Mouse (Mus musculus) embryonic facial prominence, embryonic 13.5 days (tissue): ENCODE measurements at regions not wholly inside any gene's neighbourhood (a gene's known extent, or its start where the extent isn't known, plus 50 kb on each side); places are given as distances from the start of the nearest gene placed in this dataset.

Source experiments
- ATAC-seq: fragments of 200-750 bp; cut with Nextera tagmentation; 2 replicates; pipeline ENCODE4 v1.8.0; 2017; ENCODE audit warnings: low read depth; ENCODE audit not compliant: insufficient number of reproducible peaks, insufficient read depth, low FRiP score, low TSS enrichment
- H3K27ac ChIP-seq: fragments of 300-500 bp; sonication (generic); 2 replicates; pipeline ENCODE4 v1.5.1; 2015; ENCODE audit warnings: moderate library complexity, mild to moderate bottlenecking, inconsistent platforms
- H3K27me3 ChIP-seq: fragments of 300-500 bp; sonication (generic); 2 replicates; pipeline ENCODE4 v1.6.1; 2015; ENCODE audit warnings: mild to moderate bottlenecking, inconsistent platforms
- H3K36me3 ChIP-seq: fragments of 300-500 bp; sonication (generic); 2 replicates; pipeline ENCODE4 v1.6.1; 2015; ENCODE audit warnings: mild to moderate bottlenecking, inconsistent platforms
- H3K4me1 ChIP-seq: fragments of 300-500 bp; sonication (generic); 2 replicates; pipeline ENCODE4 v1.6.1; 2015; ENCODE audit warnings: inconsistent platforms
- H3K4me2 ChIP-seq: fragments of 300-500 bp; sonication (generic); 2 replicates; pipeline ENCODE4 v1.6.1; 2015; ENCODE audit warnings: moderate library complexity, mild to moderate bottlenecking, inconsistent platforms
- H3K4me3 ChIP-seq: fragments of 300-500 bp; sonication (generic); 2 replicates; pipeline ENCODE4 v1.5.1; 2015; ENCODE audit warnings: mild to moderate bottlenecking, inconsistent platforms
- H3K9ac ChIP-seq: fragments of 300-500 bp; sonication (generic); 2 replicates; pipeline ENCODE4 v1.6.1; 2015; ENCODE audit warnings: mild to moderate bottlenecking, inconsistent platforms
- H3K9me3 ChIP-seq: fragments of 300-500 bp; sonication (generic); 2 replicates; pipeline ENCODE4 v1.6.1; 2016; ENCODE audit warnings: inconsistent platforms
- WGBS: fragments of 180-500 bp; shearing (Covaris S2); methylation state at CpG from one replicate; pipeline ENCODE4 v1.1.7; 2015; ENCODE audit warnings: mixed read lengths; 5-methylcytosine and 5-hydroxymethylcytosine counted together

DNA sequence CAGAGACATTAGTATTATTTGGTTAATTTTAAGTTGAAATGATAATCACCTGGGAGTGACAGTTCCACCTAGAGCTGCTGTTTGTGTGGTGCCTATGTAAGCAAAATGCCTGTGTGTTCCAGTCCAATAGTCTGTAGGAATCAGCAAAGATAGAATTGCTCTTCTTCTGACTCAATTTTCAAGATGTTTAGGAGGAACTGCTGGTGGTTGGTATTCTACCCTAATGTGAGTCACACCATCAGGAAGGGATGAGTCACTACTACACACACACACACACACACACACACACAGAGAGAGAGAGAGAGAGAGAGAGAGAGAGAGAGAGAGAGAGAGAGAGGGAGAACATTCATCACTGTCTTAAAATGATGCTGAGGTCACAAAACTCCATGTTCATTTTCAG, 753.1 kb downstream of the Ets1 start:
- no peak for ATAC-seq
- Histone ChIP-seq H3K27me3 (no peaks in the 10 kb centered on the region), H3K9me3 (no peaks in the 10 kb centered on the region), H3K9ac (no peak overlapping the region), H3K36me3 (no peaks in the 10 kb centered on the region), H3K27ac (no peak overlapping the region), H3K4me3 (no peak overlapping the region), H3K4me2 (no peak overlapping the region), H3K4me1 (no peaks in the 10 kb centered on the region)

DNA sequence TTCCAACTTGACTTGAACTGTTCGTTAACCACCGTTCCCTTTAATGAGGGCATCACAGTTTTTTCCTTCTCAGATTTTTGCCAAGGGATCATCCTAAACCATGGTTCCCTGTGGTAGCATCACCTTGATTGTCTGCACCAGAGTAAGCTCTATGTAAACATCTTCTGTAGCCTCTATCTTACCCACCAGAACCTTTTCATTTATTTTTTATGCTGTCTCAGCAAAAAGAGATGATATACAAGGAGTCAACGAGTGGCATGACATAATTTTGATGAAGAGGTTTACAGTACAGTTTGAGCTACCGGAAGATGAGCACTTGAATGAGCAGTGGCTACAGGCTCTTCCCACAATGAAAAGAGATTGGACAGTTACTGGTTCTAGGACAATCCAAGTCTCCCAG, 768.7 kb downstream of the Ets1 start:
- no peak overlapping the region for H3K9ac ChIP-seq
- 0 out of 2 replicates have a peak, but pooled peaks cover 4% of the 10 kb centered on the region for H3K9me3 ChIP-seq
- no peaks in the 10 kb centered on the region for H3K4me1 ChIP-seq
- 90% methylated on average over 4 of the region's 4 CpGs for whole genome bisulfite sequencing
- no peaks in the 10 kb centered on the region for H3K36me3 ChIP-seq
- H3K4me2 ChIP-seq = no peak overlapping the region
- no peak overlapping the region for H3K4me3 ChIP-seq
- H3K27ac ChIP-seq = no peak overlapping the region
- ATAC-seq = no peak
- no peaks in the 10 kb centered on the region for H3K27me3 ChIP-seq

GRCm38 (mm10) chr9:33407517-33407916, 771.5 kb downstream of the Ets1 start:
- Histone ChIP-seq H3K4me2 (no peak overlapping the region), H3K27me3 (no peaks in the 10 kb centered on the region), H3K4me1 (no peaks in the 10 kb centered on the region), H3K9ac (no peak overlapping the region), H3K9me3 (0 out of 2 replicates have a peak, but pooled peaks cover 4% of the 10 kb centered on the region), H3K4me3 (no peak overlapping the region), H3K36me3 (no peaks in the 10 kb centered on the region), H3K27ac (no peak overlapping the region)
- ATAC-seq = no peak
- WGBS = 83% methylated on average over 2 of the region's 2 CpGs

DNA sequence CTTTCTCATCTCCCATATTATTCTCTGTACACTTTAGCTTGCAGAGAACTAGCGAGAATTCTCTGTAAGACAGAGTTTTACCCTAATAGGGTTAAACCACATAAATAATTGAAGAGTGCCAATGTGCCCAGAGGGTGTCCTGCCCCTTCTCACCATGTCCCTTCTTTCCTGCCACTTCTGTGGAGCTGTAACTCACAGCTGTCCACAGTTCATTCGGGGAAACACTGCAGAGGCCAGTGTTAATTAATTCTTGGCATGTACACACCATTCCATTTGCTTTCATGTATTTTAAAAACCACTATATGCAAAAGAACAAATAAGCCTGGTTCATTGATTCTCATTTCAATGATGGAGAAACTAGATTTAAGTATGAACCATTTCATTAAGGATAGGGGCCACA, 787.8 kb downstream of the Ets1 start:
- H3K4me1 ChIP-seq = no peaks in the 10 kb centered on the region
- WGBS = 59% methylated on average over 2 of the region's 2 CpGs
- no peak overlapping the region for H3K4me3 ChIP-seq
- H3K27ac ChIP-seq = no peak overlapping the region
- ATAC-seq = no peak
- no peak overlapping the region for H3K4me2 ChIP-seq
- no peak overlapping the region for H3K9ac ChIP-seq
- H3K36me3 ChIP-seq = no peaks in the 10 kb centered on the region
- H3K27me3 ChIP-seq = no peaks in the 10 kb centered on the region
- H3K9me3 ChIP-seq = no peaks in the 10 kb centered on the region

GRCm38 (mm10) chr9:33436459-33436858, 800.4 kb downstream of the Ets1 start:
- Histone ChIP-seq H3K9ac (no peak overlapping the region), H3K36me3 (no peaks in the 10 kb centered on the region), H3K9me3 (no peaks in the 10 kb centered on the region), H3K4me3 (no peak overlapping the region), H3K27me3 (no peaks in the 10 kb centered on the region), H3K4me2 (no peak overlapping the region), H3K4me1 (no peaks in the 10 kb centered on the region), H3K27ac (no peak overlapping the region)
- ATAC-seq = no peak
- WGBS = 81% methylated on average over 4 of the region's 4 CpGs

GRCm38 (mm10) chr9:33442266-33442665, 806.2 kb downstream of the Ets1 start:
- Histone ChIP-seq H3K4me1 (no peaks in the 10 kb centered on the region), H3K4me2 (no peak overlapping the region), H3K4me3 (no peak overlapping the region), H3K27ac (no peak overlapping the region), H3K36me3 (no peaks in the 10 kb centered on the region), H3K9me3 (no peaks in the 10 kb centered on the region), H3K9ac (no peak overlapping the region), H3K27me3 (no peaks in the 10 kb centered on the region)
- 60% methylated on average over 5 of the region's 5 CpGs for WGBS
- ATAC-seq = no peak

- Histone ChIP-seq H3K9me3 (no peaks in the 10 kb centered on the region), H3K4me3 (no peak overlapping the region), H3K4me2 (no peak overlapping the region), H3K27me3 (no peaks in the 10 kb centered on the region), H3K4me1 (no peaks in the 10 kb centered on the region), H3K9ac (no peak overlapping the region), H3K27ac (no peak overlapping the region), H3K36me3 (no peaks in the 10 kb centered on the region)
- WGBS = 69% methylated on average over 1 of the region's 1 CpGs
- ATAC-seq = no peak
These were observed 809.9 kb downstream of the Ets1 start for GRCm38 (mm10) chr9:33445902-33446301.

DNA sequence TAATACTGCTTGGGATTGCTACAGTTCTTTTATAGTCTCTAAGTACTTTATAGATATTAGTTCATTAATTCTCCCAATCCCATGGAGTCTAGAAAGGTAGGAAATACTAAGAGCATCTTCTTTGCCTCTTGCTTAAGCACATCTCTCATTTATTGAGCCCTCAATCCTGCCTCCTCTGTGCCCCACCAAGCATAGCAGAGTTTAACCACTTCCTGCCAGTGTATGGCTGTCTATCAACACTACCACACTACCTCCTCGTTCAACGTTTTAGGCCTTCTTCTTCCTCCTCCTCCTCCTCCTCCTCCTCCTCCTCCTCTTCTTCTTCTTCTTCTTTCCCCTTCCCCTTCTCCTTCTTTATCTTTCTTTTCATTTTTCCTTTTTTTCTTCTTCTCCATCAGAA, 839.1 kb downstream of the Ets1 start:
- Histone ChIP-seq H3K27ac (no peak overlapping the region), H3K4me2 (no peak overlapping the region), H3K27me3 (no peaks in the 10 kb centered on the region), H3K9me3 (no peaks in the 10 kb centered on the region), H3K4me3 (no peak overlapping the region), H3K4me1 (no peaks in the 10 kb centered on the region), H3K36me3 (no peaks in the 10 kb centered on the region), H3K9ac (no peak overlapping the region)
- WGBS = 70% methylated on average over 2 of the region's 2 CpGs
- ATAC-seq = no peak

- WGBS = 50% methylated on average over 5 of the region's 5 CpGs
These were observed 847.0 kb downstream of the Ets1 start for GRCm38 (mm10) chr9:33482845-33483540.

GRCm38 (mm10) chr9:33483541-33483846, 847.5 kb downstream of the Ets1 start:
- Histone ChIP-seq H3K4me1 (no peaks in the 10 kb centered on the region), H3K27ac (no peak overlapping the region), H3K36me3 (no peaks in the 10 kb centered on the region), H3K9me3 (no peaks in the 10 kb centered on the region), H3K9ac (no peak overlapping the region), H3K27me3 (no peaks in the 10 kb centered on the region), H3K4me2 (no peak overlapping the region), H3K4me3 (no peak overlapping the region)
- WGBS = 89% methylated on average over 2 of the region's 2 CpGs
- no peak for ATAC-seq

More at GRCm38 (mm10) chr9:33482845-33483540, 847.0 kb downstream of the Ets1 start:
- no peaks in the 10 kb centered on the region for H3K4me1 ChIP-seq
- H3K4me3 ChIP-seq = no peak overlapping the region
- no peak for ATAC-seq
- no peaks in the 10 kb centered on the region for H3K27me3 ChIP-seq
- no peaks in the 10 kb centered on the region for H3K36me3 ChIP-seq
- H3K9me3 ChIP-seq = no peaks in the 10 kb centered on the region
- H3K27ac ChIP-seq = no peak overlapping the region
- H3K4me2 ChIP-seq = no peak overlapping the region
- H3K9ac ChIP-seq = no peak overlapping the region

DNA sequence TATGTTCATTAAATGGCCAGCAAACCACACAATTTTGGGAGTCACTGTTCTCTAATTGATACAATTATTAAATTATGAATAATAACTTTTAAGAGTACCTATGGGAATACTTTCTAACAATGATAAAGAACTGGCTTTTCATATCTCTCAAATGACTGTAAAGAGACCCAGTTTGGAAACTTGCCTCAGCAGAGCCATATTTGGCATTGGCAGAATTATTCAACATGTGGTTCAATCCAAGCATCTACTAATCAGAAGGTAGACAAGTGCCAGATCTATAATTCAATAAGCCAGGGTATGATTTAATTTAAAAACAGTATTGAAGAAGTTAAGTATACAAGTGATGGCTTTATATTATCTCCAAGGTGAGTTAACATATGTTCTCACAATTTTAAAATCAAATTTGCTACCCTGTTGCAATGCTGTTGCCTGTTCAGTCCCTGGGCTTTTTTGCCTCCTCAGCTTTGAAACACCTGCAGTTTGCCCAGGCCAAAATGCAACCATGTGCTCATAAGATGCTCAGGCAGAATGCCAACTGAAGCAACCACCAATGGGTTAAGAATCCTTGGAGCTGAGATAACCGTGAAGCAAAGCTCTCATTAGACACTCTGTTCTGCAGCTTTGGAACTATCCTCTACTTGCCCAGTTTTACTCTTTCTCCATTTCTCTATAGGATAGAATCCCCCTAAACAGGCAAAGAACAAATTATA, 897.2 kb downstream of the Ets1 start:
- Histone ChIP-seq H3K27ac (no peak overlapping the region), H3K27me3 (no peaks in the 10 kb centered on the region), H3K36me3 (no peaks in the 10 kb centered on the region), H3K4me1 (no peaks in the 10 kb centered on the region), H3K9me3 (no peaks in the 10 kb centered on the region), H3K4me3 (no peak overlapping the region), H3K4me2 (no peak overlapping the region), H3K9ac (no peak overlapping the region)
- no peak for ATAC-seq
- 56% methylated on average over 1 of the region's 1 CpGs for WGBS

- no peaks in the 10 kb centered on the region for H3K9me3 ChIP-seq
- ATAC-seq = no peak
- H3K4me1 ChIP-seq = no peaks in the 10 kb centered on the region
- H3K9ac ChIP-seq = no peak overlapping the region
- H3K27ac ChIP-seq = no peak overlapping the region
- H3K27me3 ChIP-seq = no peaks in the 10 kb centered on the region
- H3K4me2 ChIP-seq = no peak overlapping the region
- WGBS = 50% methylated on average over 5 of the region's 5 CpGs
- no peak overlapping the region for H3K4me3 ChIP-seq
- no peaks in the 10 kb centered on the region for H3K36me3 ChIP-seq
These were observed 907.3 kb downstream of the Ets1 start for GRCm38 (mm10) chr9:33543301-33543700.
